Mouse (Mus musculus): ENCODE results near the gene Rbp3.

DNA sequence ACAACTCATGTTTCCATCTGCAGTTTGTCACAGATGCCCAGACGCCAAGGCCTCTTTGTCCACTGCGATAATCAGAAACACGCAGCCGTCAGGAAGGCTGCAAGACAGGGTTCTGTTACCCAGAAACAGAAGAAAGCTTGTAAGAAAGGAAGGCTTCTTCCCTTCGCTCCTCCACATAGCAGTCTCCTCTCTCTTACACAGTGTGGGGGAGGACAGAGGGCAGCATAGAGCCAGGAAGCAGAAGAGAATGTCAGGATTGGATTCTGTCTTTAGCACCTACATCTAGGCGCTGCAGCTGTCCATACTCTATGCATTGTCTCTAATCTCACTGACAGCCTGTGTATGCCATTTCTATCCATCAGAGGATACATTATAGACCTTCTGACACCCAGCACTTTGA is 43.6 kb downstream of the Rbp3 start:
- TF ChIP-seq CTCF (conservative IDR thresholded peaks at IDR 0.05 in 1 of 2, IDR thresholded peaks at IDR 0.05 in 1 of 2; ENCODE audit: low read depth in 2 of 2, low read length in 2 of 2) (no peak), JUND (conservative IDR thresholded peaks at IDR 0.05; ENCODE audit: low read depth, low read length) (no peak), CHD2 (IDR thresholded peaks at IDR 0.05; ENCODE audit: low read length) (no peak), POLR2A (IDR thresholded peaks at IDR 0.05; ENCODE audit: low read depth, low read length) (no peak), ELF1 (IDR thresholded peaks at IDR 0.05; ENCODE audit: low read depth, low read length) (no peak), NRF1 (IDR thresholded peaks at IDR 0.05; ENCODE audit: low read depth, low read length) (no peak), E2F4 (IDR thresholded peaks at IDR 0.05; ENCODE audit: insufficient replicate concordance, low read depth, low read length) (no peak), NELFE (IDR thresholded peaks at IDR 0.05; ENCODE audit: low read depth, low read length) (no peak)

Measured in CH12.LX (cell line).